Mouse (Mus musculus): ENCODE measurements around the gene Pah. TPM values are rescaled to one million over a fixed set of nuclear protein-coding genes. Genes with fewer than 3 reads are reported as not detected.

The Pah gene
- polyA plus RNA-seq (2017; shearing (Covaris generic)) = not detected

GRCm38 (mm10) chr10:87521646-87522045 is at the start of gene Pah:
Pah (plus strand) TSS chr10:87521795.

GRCm38 (mm10) chr10:87493576-87493975 is 28.0 kb upstream of the Pah start, which contains the start of gene Ascl1:
Ascl1 (minus strand) TSS chr10:87493660.

Other genes starting within 250 kb of the Pah start
- gene Ascl1, start 28.1 kb upstream of the Pah start, polyA plus RNA-seq (2017; shearing (Covaris generic)) = not detected

All from effector memory CD4-positive, alpha-beta T cell, adult 5 months (primary cell).